Mouse (Mus musculus) layer of hippocampus, adult 9-10 months (tissue): ENCODE results near the gene Hspa8.

ENCODE experiments used
- DNase-seq: peaks from one replicate; pipeline ENCODE4 v3.0.0; 2022; ENCODE audit warnings: low spot score

Hspa8 gene

GRCm38 (mm10) chr9:40808907-40809280, 8.1 kb downstream of the Hspa8 start:
- DNase-seq = no peak

GRCm38 (mm10) chr9:40811860-40812259, 11.1 kb downstream of the Hspa8 start:
- no peak for DNase-seq

GRCm38 (mm10) chr9:40814060-40814459, 13.3 kb downstream of the Hspa8 start:
- no peak for DNase-seq

- DNase-seq = no peak
These were observed 16.7 kb downstream of the Hspa8 start for GRCm38 (mm10) chr9:40817325-40818028.

GRCm38 (mm10) chr9:40825601-40826000, 24.8 kb downstream of the Hspa8 start:
- DNase-seq = no peak

GRCm38 (mm10) chr9:40827366-40827765, 26.6 kb downstream of the Hspa8 start:
- DNase-seq = no peak

GRCm38 (mm10) chr9:40834569-40834968, 33.8 kb downstream of the Hspa8 start:
- DNase-seq = no peak

GRCm38 (mm10) chr9:40836681-40837080, 35.9 kb downstream of the Hspa8 start:
- no peak for DNase-seq

- DNase-seq = no peak
These were observed 38.9 kb downstream of the Hspa8 start for GRCm38 (mm10) chr9:40839662-40840061.

- DNase-seq = no peak
These were observed 50.7 kb downstream of the Hspa8 start for GRCm38 (mm10) chr9:40851515-40851914.

GRCm38 (mm10) chr9:40858461-40859160, 57.8 kb downstream of the Hspa8 start:
- DNase-seq = no peak

GRCm38 (mm10) chr9:40859196-40859595, 58.4 kb downstream of the Hspa8 start:
- no peak for DNase-seq
